8 mouse cellular contexts compared by ENCODE assay signal in the genomic region with DNA sequence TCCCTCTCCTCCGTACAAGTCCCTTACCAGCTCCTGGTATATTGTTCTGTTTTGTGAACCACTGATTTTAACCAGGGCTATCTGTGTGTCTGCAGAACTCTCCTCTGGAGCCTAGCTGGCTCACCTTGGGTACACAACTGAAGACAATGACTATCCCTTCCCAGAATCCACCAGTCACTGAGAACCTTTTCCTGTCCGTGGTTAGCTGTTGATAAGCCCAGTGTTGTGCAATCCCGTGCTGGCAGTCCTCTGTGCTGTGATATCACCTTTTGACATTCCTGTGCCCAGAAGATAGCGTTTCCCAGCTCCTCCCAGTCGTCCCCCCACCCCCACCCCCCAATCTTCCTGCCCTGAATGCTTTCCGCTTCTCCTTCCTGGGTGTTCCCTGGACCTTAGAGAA.
DNase-seq lines count a peak whose midpoint lies in the region; ATAC-seq and TF ChIP-seq lines count a peak whose summit lies in the region.

No protein-coding gene starts in this region.

- no peak overlapping the region for H3K4me2 ChIP-seq in limb, embryonic 11.5 days (ENCODE audit: low read depth, severe bottlenecking)
- H3K4me2 ChIP-seq in midbrain, postnatal 0 days (ENCODE audit: low read depth, low read length, poor library complexity, severe bottlenecking), result peak overlapping the region; percentile 56; the same call in 1 of the 2 replicates

- no peak overlapping the region for H3K9ac ChIP-seq in limb, embryonic 11.5 days (ENCODE audit: low read length)
- H3K9ac ChIP-seq in midbrain, postnatal 0 days (replicated peaks; ENCODE audit: low read length, poor library complexity, severe bottlenecking), result no peak overlapping the region

- H3K9me3 ChIP-seq in limb, embryonic 11.5 days (ENCODE audit: control insufficient read depth, low read length), result no peaks in the 10 kb centered on the region
- no peaks in the 10 kb centered on the region for H3K9me3 ChIP-seq in midbrain, postnatal 0 days (ENCODE audit: low read length)

- no peaks in the 10 kb centered on the region for H3K36me3 ChIP-seq in limb, embryonic 11.5 days (ENCODE audit: control insufficient read depth, insufficient read depth, low read length)
- no peaks in the 10 kb centered on the region for H3K36me3 ChIP-seq in midbrain, postnatal 0 days (ENCODE audit: insufficient read depth, low read length)

- H3K27me3 ChIP-seq in limb, embryonic 11.5 days (ENCODE audit: control insufficient read depth, insufficient read depth, low read length), result no peaks in the 10 kb centered on the region
- H3K27me3 ChIP-seq in midbrain, postnatal 0 days (ENCODE audit: insufficient read depth, low read length), result no peaks in the 10 kb centered on the region

- 50% methylated on average over 6 of the region's 6 CpGs for WGBS in limb, embryonic 11.5 days
- 51% methylated on average over 6 of the region's 6 CpGs for WGBS in midbrain, postnatal 0 days

- no peak overlapping the region for H3K4me3 ChIP-seq in limb, embryonic 11.5 days (ENCODE audit: low read depth, low read length)
- H3K4me3 ChIP-seq in midbrain, postnatal 0 days (ENCODE audit: low read depth, low read length), result no peak overlapping the region
- H3K4me3 ChIP-seq in left cerebral cortex, adult 2 months, result no peak overlapping the region

- no peak for TF ChIP-seq CTCF in midbrain, postnatal 0 days (IDR thresholded peaks at IDR 0.05)
- TF ChIP-seq CTCF in left cerebral cortex, adult 2 months (IDR thresholded peaks at IDR 0.05), result no peak

- no peaks in the 10 kb centered on the region; the same call in 1 of the 2 replicates for H3K4me1 ChIP-seq in limb, embryonic 11.5 days (ENCODE audit: control insufficient read depth, insufficient read depth, low read length)
- H3K4me1 ChIP-seq in midbrain, postnatal 0 days (ENCODE audit: insufficient read depth, low read length), result no peaks in the 10 kb centered on the region

- no peak overlapping the region for H3K27ac ChIP-seq in limb, embryonic 11.5 days (replicated peaks; ENCODE audit: low read depth, low read length)
- no peak overlapping the region for H3K27ac ChIP-seq in midbrain, postnatal 0 days (ENCODE audit: low read depth, low read length)
- H3K27ac ChIP-seq in left cerebral cortex, adult 2 months, result no peak overlapping the region

- intact Hi-C loops in heart, postnatal 10 days (cut with DNase I), result loop anchor here (2.0 kb wide), 1 partner anchor 15 kb away; no protein-coding TSS in a partner anchor
- intact Hi-C loops in left cerebral cortex, adult 2 months (cut with DNase I), result no loop called here

- DNase-seq in CD4-positive, CD25-positive, alpha-beta regulatory T cell, adult 2 months (ENCODE audit: low read depth, low spot score), result peak; percentile 25
- peak; percentile 57 to 64 for DNase-seq in adrenal gland, postnatal 36 days
- peak; percentile 76 to 87 for DNase-seq in heart, postnatal 10 days
- no peak for DNase-seq in limb, embryonic 11.5 days (ENCODE audit: low spot score)
- DNase-seq in midbrain, postnatal 0 days (ENCODE audit: low spot score), result no peak
- DNase-seq in left cerebral cortex, adult 2 months (ENCODE audit: extremely low spot score in 1 of 2, low spot score in 2 of 2), result no peak
- no peak for DNase-seq in right cerebral cortex, postnatal 25 days

- ATAC-seq in CD4-positive, CD25-positive, alpha-beta regulatory T cell, adult 4 months, result no peak
- peak; percentile 40; the same call in 1 of the 2 replicates for ATAC-seq in limb, embryonic 11.5 days (ENCODE audit: insufficient number of reproducible peaks, low FRiP score, low TSS enrichment, low read depth)
- ATAC-seq in midbrain, postnatal 0 days (ENCODE audit: low FRiP score), result no peak

Comparison
In these comparisons a context has a peak if more than half of its experiments do, and no peak if none do; other contexts are left out.
1. DNase-seq: peak in CD4-positive, CD25-positive, alpha-beta regulatory T cell, adult 2 months (single experiment), adrenal gland, postnatal 36 days (2 of 2) and heart, postnatal 10 days (2 of 2); none in limb, embryonic 11.5 days (single experiment), midbrain, postnatal 0 days (single experiment), left cerebral cortex, adult 2 months (0 of 2) and right cerebral cortex, postnatal 25 days (single experiment).